8 mouse cellular contexts compared by ENCODE assay signal in genomic region chr8:60954281-60955014, GRCm38 (mm10). TPM values are rescaled to one million over a fixed set of nuclear protein-coding genes. Genes with fewer than 3 reads are reported as not detected.
A peak's percentile ranks its signal among the peaks of the same experiment; 100 is the strongest.
DNase-seq lines count a peak whose midpoint lies in the region; ATAC-seq lines count a peak whose summit lies in the region.

No protein-coding gene starts in this region.

- peak overlapping the region; percentile 40 for H3K9ac ChIP-seq in intestine, embryonic 14.5 days (ENCODE audit: low read length)

- intact Hi-C loops in gastrocnemius, postnatal 36 days (cut with DNase I) = no loop called here
- intact Hi-C loops in left cerebral cortex, postnatal 10 days (cut with DNase I) = no loop called here

- peak; percentile 93 for ATAC-seq in intestine, embryonic 14.5 days (replicated peaks; ENCODE audit: low FRiP score, low TSS enrichment, low read depth)
- peak; percentile 91 for ATAC-seq in megakaryocyte progenitor cell, adult 5-6 weeks (replicated peaks; ENCODE audit: poor library complexity)

- no peaks in the 10 kb centered on the region for H3K27me3 ChIP-seq in intestine, embryonic 14.5 days (replicated peaks; ENCODE audit: control insufficient read depth, insufficient read depth, low read length)

- 3% methylated on average over 15 of the region's 15 CpGs for WGBS in intestine, embryonic 14.5 days

- H3K36me3 ChIP-seq in intestine, embryonic 14.5 days (ENCODE audit: control insufficient read depth, insufficient read depth, low read length) = no peaks in the 10 kb centered on the region

- H3K4me2 ChIP-seq in intestine, embryonic 14.5 days (ENCODE audit: low read length) = peak overlapping the region; percentile 64

- no peaks in the 10 kb centered on the region for H3K9me3 ChIP-seq in intestine, embryonic 14.5 days (ENCODE audit: control insufficient read depth, low read length)

- peak overlapping the region; percentile 35 for H3K4me3 ChIP-seq in intestine, embryonic 14.5 days (ENCODE audit: low read depth, low read length)

- H3K27ac ChIP-seq in intestine, embryonic 14.5 days (ENCODE audit: low read depth) = peak overlapping the region; percentile 76

- H3K4me1 ChIP-seq in intestine, embryonic 14.5 days (replicated peaks; ENCODE audit: control insufficient read depth, insufficient read depth, low read length) = no peaks in the 10 kb centered on the region; the same call in 1 of the 2 replicates

- peak; percentile 86 for DNase-seq in adrenal gland, postnatal 14 days
- DNase-seq in embryo, embryonic 9.5 days (ENCODE audit: extremely low spot score) = peak; percentile 79
- DNase-seq in gastrocnemius, postnatal 36 days = peak; percentile 24 to 54
- DNase-seq in intestine, embryonic 14.5 days (ENCODE audit: low spot score) = peak; percentile 70
- DNase-seq in left cerebral cortex, postnatal 10 days (ENCODE audit: extremely low spot score in 1 of 2, low spot score in 2 of 2) = peak; percentile 76 to 81
- peak; percentile 66 for DNase-seq in right cerebral cortex, postnatal 25 days
- DNase-seq in thymus, postnatal 25 days = no peak

RNA-seq across cellular contexts. Expression of gene Clcn3, which starts 28.7 kb away (rescaled TPM):
- total RNA-seq in adrenal gland, postnatal 14 days (2021) = 37.9 and 38.6 TPM in 2 replicates
- 10 to 100 TPM; 24.3 to 25.4 TPM for total RNA-seq in gastrocnemius, postnatal 36 days (2021)
- polyA plus RNA-seq in intestine, embryonic 14.5 days (2014; fragmentation: Nextera tagmentation; extraction: Ambion mirVana) = 26.4 and 27.5 TPM in 2 replicates
- total RNA-seq in left cerebral cortex, postnatal 10 days (2021) = 100 to 1,000 TPM; 146 to 152 TPM
- 22.3 and 26.1 TPM in 2 replicates for total RNA-seq in megakaryocyte progenitor cell, adult 5-6 weeks (2015)
- 22.8 and 29.3 TPM in 2 replicates for total RNA-seq in megakaryocyte progenitor cell, adult 5-6 weeks (2017)

RNA-seq across cellular contexts. Expression of gene Nek1, which starts 38.5 kb away (rescaled TPM):
- 13.5 and 15.8 TPM in 2 replicates for total RNA-seq in adrenal gland, postnatal 14 days (2021)
- 1 to 10 TPM; 2.9 to 3.4 TPM for total RNA-seq in gastrocnemius, postnatal 36 days (2021)
- 19.5 and 22.1 TPM in 2 replicates for polyA plus RNA-seq in intestine, embryonic 14.5 days (2014; fragmentation: Nextera tagmentation; extraction: Ambion mirVana)
- total RNA-seq in left cerebral cortex, postnatal 10 days (2021) = 10 to 100 TPM; 27.0 to 27.5 TPM
- total RNA-seq in megakaryocyte progenitor cell, adult 5-6 weeks (2015) = 14.2 and 15.9 TPM in 2 replicates
- total RNA-seq in megakaryocyte progenitor cell, adult 5-6 weeks (2017) = 21.2 and 25.6 TPM in 2 replicates
